ENCODE assay signal across 20 mouse cellular contexts in the genomic region with DNA sequence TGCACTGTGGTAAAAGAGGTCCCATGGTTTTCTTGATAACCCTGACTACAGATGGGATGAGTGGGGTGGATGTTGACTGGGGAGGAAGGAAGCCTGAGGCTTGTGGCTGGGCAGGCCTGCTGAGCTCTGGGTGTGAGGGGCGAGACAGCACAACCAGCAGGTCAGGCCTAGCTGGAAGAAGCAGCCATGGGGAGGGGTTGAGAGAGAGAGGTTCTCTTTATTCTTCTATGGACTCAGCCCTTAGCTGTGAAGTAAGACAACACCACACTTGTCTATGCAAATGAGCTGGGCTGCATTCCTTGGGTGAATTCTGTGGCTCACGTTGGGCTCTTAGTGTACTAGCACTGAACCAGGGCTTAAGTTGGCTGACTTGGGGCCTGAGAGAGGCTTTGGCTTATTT. TPM values are rescaled to one million over a fixed set of nuclear protein-coding genes. Genes with fewer than 3 reads are reported as not detected.
DNase-seq lines count a peak whose midpoint lies in the region; ATAC-seq and TF ChIP-seq lines count a peak whose summit lies in the region.
"Had no signal": no experiment of that assay in that cellular context is flagged by ENCODE, and none has a peak within 500 bp of the region (broad histone marks: within the 10 kb centered on the region; RNA-seq: fewer than 3 reads in every experiment).

No protein-coding gene starts in this region.

- peak; percentile 33; the same call in 1 of the 2 replicates for ATAC-seq in liver, embryonic 14.5 days (ENCODE audit: insufficient read depth)
- ATAC-seq in liver, embryonic 11.5 days (replicated peaks; ENCODE audit: low FRiP score): no peak
- ATAC-seq in forebrain, embryonic 16.5 days: no peak
- ATAC-seq: midbrain, embryonic 15.5 days had no signal

- H3K36me3 ChIP-seq in liver, embryonic 14.5 days (replicated peaks; ENCODE audit: control insufficient read depth, insufficient read depth, low read depth): no peaks in the 10 kb centered on the region; the same call in none of the 2 replicates
- H3K36me3 ChIP-seq in liver, embryonic 11.5 days (ENCODE audit: control insufficient read depth, insufficient read depth, low read length): 0 out of 2 replicates have a peak, but pooled peaks cover 3% of the 10 kb centered on the region
- no peaks in the 10 kb centered on the region for H3K36me3 ChIP-seq in ES-Bruce4 (ENCODE audit: control insufficient read depth, insufficient read depth, low read length, poor library complexity, severe bottlenecking)
- peaks cover 64% of the 10 kb centered on the region for H3K36me3 ChIP-seq in megakaryocyte, embryonic 14.5 days (replicated peaks; ENCODE audit: low read length)
- no peaks in the 10 kb centered on the region for H3K36me3 ChIP-seq in forebrain, embryonic 16.5 days (ENCODE audit: control insufficient read depth, insufficient read depth)
- H3K36me3 ChIP-seq: forebrain, embryonic 12.5 days; hindbrain, embryonic 12.5 days; midbrain, embryonic 15.5 days had no signal

- no peak for TF ChIP-seq POLR2A in ES-Bruce4 (IDR thresholded peaks at IDR 0.05; ENCODE audit: insufficient read depth, low read length)

- no peak overlapping the region for H3K4me3 ChIP-seq in liver, embryonic 14.5 days (ENCODE audit: insufficient read depth in 1 of 2, low read depth in 2 of 2, low read length in 2 of 2)
- H3K4me3 ChIP-seq in liver, embryonic 11.5 days (ENCODE audit: low read depth, low read length): no peak overlapping the region
- no peak overlapping the region for H3K4me3 ChIP-seq in ES-Bruce4 (ENCODE audit: low read depth, low read length)
- peak overlapping the region; percentile 15 for H3K4me3 ChIP-seq in megakaryocyte, embryonic 14.5 days (replicated peaks)
- H3K4me3 ChIP-seq in forebrain, embryonic 16.5 days (replicated peaks; ENCODE audit: low read length): no peak overlapping the region
- H3K4me3 ChIP-seq: forebrain, embryonic 12.5 days; hindbrain, embryonic 12.5 days; midbrain, embryonic 15.5 days; neural tube, embryonic 15.5 days had no signal

- WGBS in liver, embryonic 14.5 days (ENCODE audit: insufficient replicate concordance): 46% methylated on average over 2 of the region's 2 CpGs
- WGBS in liver, embryonic 11.5 days: 42% methylated on average over 2 of the region's 2 CpGs
- WGBS in forebrain, embryonic 16.5 days: 32% methylated on average over 2 of the region's 2 CpGs

- TF ChIP-seq EP300 in liver, embryonic 14.5 days (IDR thresholded peaks at IDR 0.05; ENCODE audit: low read depth): no peak
- TF ChIP-seq EP300 in ES-Bruce4 (IDR thresholded peaks at IDR 0.05; ENCODE audit: insufficient read depth, low read depth, low read length): 0 out of 2 replicates have a peak, but pooled peaks have one; percentile 25

- intact Hi-C loops in left cerebral cortex, postnatal 4 days (cut with DNase I): no loop called here

- H3K9me3 ChIP-seq in liver, embryonic 14.5 days (ENCODE audit: control insufficient read depth, low read length): no peaks in the 10 kb centered on the region
- no peaks in the 10 kb centered on the region for H3K9me3 ChIP-seq in liver, embryonic 11.5 days (ENCODE audit: control insufficient read depth, low read length)
- H3K9me3 ChIP-seq in ES-Bruce4 (replicated peaks; ENCODE audit: control insufficient read depth, insufficient read depth, low read length, poor library complexity, severe bottlenecking): no peaks in the 10 kb centered on the region
- no peaks in the 10 kb centered on the region for H3K9me3 ChIP-seq in megakaryocyte, embryonic 14.5 days
- no peaks in the 10 kb centered on the region for H3K9me3 ChIP-seq in forebrain, embryonic 16.5 days (ENCODE audit: control insufficient read depth, low read length)
- H3K9me3 ChIP-seq: forebrain, embryonic 12.5 days; hindbrain, embryonic 12.5 days; midbrain, embryonic 15.5 days; neural tube, embryonic 15.5 days had no signal

- TF ChIP-seq CTCF in liver, embryonic 14.5 days (IDR thresholded peaks at IDR 0.05; ENCODE audit: low read depth): no peak
- no peak for TF ChIP-seq CTCF in ES-Bruce4 (IDR thresholded peaks at IDR 0.05; ENCODE audit: low read depth, low read length)

- no peak overlapping the region for H3K9ac ChIP-seq in liver, embryonic 14.5 days (replicated peaks)
- H3K9ac ChIP-seq in liver, embryonic 11.5 days (ENCODE audit: low read depth, low read length): no peak overlapping the region
- H3K9ac ChIP-seq in ES-Bruce4 (ENCODE audit: low read depth, poor library complexity, severe bottlenecking): no peak overlapping the region
- H3K9ac ChIP-seq in forebrain, embryonic 16.5 days (replicated peaks; ENCODE audit: low read depth, low read length): no peak overlapping the region
- H3K9ac ChIP-seq: forebrain, embryonic 12.5 days; hindbrain, embryonic 12.5 days; midbrain, embryonic 15.5 days; neural tube, embryonic 15.5 days had no signal

- no peaks in the 10 kb centered on the region for H3K27me3 ChIP-seq in liver, embryonic 14.5 days (ENCODE audit: control insufficient read depth, insufficient read depth, low read length)
- no peaks in the 10 kb centered on the region for H3K27me3 ChIP-seq in liver, embryonic 11.5 days (replicated peaks; ENCODE audit: control insufficient read depth, insufficient read depth, low read length)
- H3K27me3 ChIP-seq in ES-Bruce4 (ENCODE audit: control insufficient read depth, insufficient read depth, low read length, poor library complexity, severe bottlenecking): no peaks in the 10 kb centered on the region
- H3K27me3 ChIP-seq in megakaryocyte, embryonic 14.5 days (replicated peaks): no peaks in the 10 kb centered on the region
- no peaks in the 10 kb centered on the region for H3K27me3 ChIP-seq in forebrain, embryonic 16.5 days (replicated peaks; ENCODE audit: control insufficient read depth, insufficient read depth, low read length)
- H3K27me3 ChIP-seq: forebrain, embryonic 12.5 days; hindbrain, embryonic 12.5 days; midbrain, embryonic 15.5 days; neural tube, embryonic 15.5 days had no signal

- H3K4me1 ChIP-seq in liver, embryonic 14.5 days (replicated peaks; ENCODE audit: control insufficient read depth in 2 of 2, insufficient read depth in 2 of 2, low read length in 1 of 2): no peaks in the 10 kb centered on the region
- no peaks in the 10 kb centered on the region; the same call in 1 of the 2 replicates for H3K4me1 ChIP-seq in liver, embryonic 11.5 days (replicated peaks; ENCODE audit: control insufficient read depth, insufficient read depth, low read length)
- peaks cover 6% of the 10 kb centered on the region for H3K4me1 ChIP-seq in ES-Bruce4 (ENCODE audit: control insufficient read depth, insufficient read depth, low read length)
- peaks cover 57% of the 10 kb centered on the region for H3K4me1 ChIP-seq in megakaryocyte, embryonic 14.5 days
- H3K4me1 ChIP-seq in forebrain, embryonic 16.5 days (replicated peaks; ENCODE audit: control insufficient read depth, insufficient read depth, low read length): no peaks in the 10 kb centered on the region
- H3K4me1 ChIP-seq: forebrain, embryonic 12.5 days; hindbrain, embryonic 12.5 days; midbrain, embryonic 15.5 days; neural tube, embryonic 15.5 days had no signal

- no peak overlapping the region for H3K4me2 ChIP-seq in liver, embryonic 14.5 days (ENCODE audit: low read depth)
- H3K4me2 ChIP-seq in liver, embryonic 11.5 days: no peak overlapping the region
- no peak overlapping the region for H3K4me2 ChIP-seq in forebrain, embryonic 16.5 days (ENCODE audit: low read length)
- H3K4me2 ChIP-seq: forebrain, embryonic 12.5 days; hindbrain, embryonic 12.5 days; midbrain, embryonic 15.5 days; neural tube, embryonic 15.5 days had no signal

- DNase-seq in liver, embryonic 14.5 days (ENCODE audit: low read depth in 3 of 3, low spot score in 3 of 3): no peak
- no peak for DNase-seq in liver, embryonic 11.5 days (ENCODE audit: low spot score)
- DNase-seq in R1 (ENCODE audit: low read depth, low spot score): peak; percentile 73
- no peak for DNase-seq in left cerebral cortex, postnatal 4 days
- no peak for DNase-seq in gastrocnemius, adult 8-10 months (ENCODE audit: low spot score in 2 of 2)
- DNase-seq: cerebellum, adult 2 months; cerebellum, postnatal 36 days; gastrocnemius, postnatal 14 days; kidney, adult 2 months; kidney, postnatal 14 days; right cerebral cortex, postnatal 25 days; thymus, postnatal 25 days had no signal

- H3K27ac ChIP-seq in liver, embryonic 14.5 days: no peak overlapping the region
- no peak overlapping the region for H3K27ac ChIP-seq in liver, embryonic 11.5 days (ENCODE audit: low read depth, low read length)
- H3K27ac ChIP-seq in ES-Bruce4 (ENCODE audit: insufficient read depth, low read length): peak overlapping the region; percentile 39; the same call in 1 of the 2 replicates
- H3K27ac ChIP-seq in forebrain, embryonic 16.5 days (ENCODE audit: low read length): no peak overlapping the region
- H3K27ac ChIP-seq: forebrain, embryonic 12.5 days; hindbrain, embryonic 12.5 days; macrophage; midbrain, embryonic 15.5 days; neural tube, embryonic 15.5 days had no signal

RNA-seq across cellular contexts. Expression of a gene that starts 2.8 kb away (rescaled TPM):
- polyA plus RNA-seq in liver, embryonic 14.5 days (2012; rRNA removed): 13.4 and 31.3 TPM in 2 replicates
- polyA plus RNA-seq in liver, embryonic 14.5 days (2014; fragmentation: Nextera tagmentation; extraction: Ambion mirVana): 78.6 and 84.8 TPM in 2 replicates
- 95.0 and 103 TPM in 2 replicates for polyA plus RNA-seq in liver, embryonic 11.5 days (2014; fragmentation: Nextera tagmentation; extraction: Ambion mirVana)
- 78.8 and 86.1 TPM in 2 replicates for polyA plus RNA-seq in ES-Bruce4 (2011; ENCODE audit: insufficient read depth, insufficient read length, low read depth, missing spikeins)
- 1.3 and 2.5 TPM in 2 replicates for polyA plus RNA-seq in megakaryocyte, embryonic 14.5 days (2012; ENCODE audit: insufficient read depth, low replicate concordance)
- total RNA-seq in left cerebral cortex, postnatal 4 days (2021): 10 to 100 TPM; 70.4 to 73.9 TPM
- 10 to 100 TPM; 83.7 to 88.8 (median 84.8) TPM for total RNA-seq in gastrocnemius, adult 8-10 months (2022)
- 121 and 131 TPM in 2 replicates for polyA plus RNA-seq in forebrain, embryonic 16.5 days (2015; fragmentation: Nextera tagmentation; extraction: Ambion mirVana)
